Comparison of ENCODE assay signal across 21 mouse cellular contexts in genomic region chrX:42014502-42014901, GRCm38 (mm10). TPM values are rescaled to one million over a fixed set of nuclear protein-coding genes. Genes with fewer than 3 reads are reported as not detected.
DNase-seq lines count a peak whose midpoint lies in the region; ATAC-seq and TF ChIP-seq lines count a peak whose summit lies in the region.
"Had no signal": no experiment of that assay in that cellular context is flagged by ENCODE, and none has a peak within 500 bp of the region (broad histone marks: within the 10 kb centered on the region; RNA-seq: fewer than 3 reads in every experiment).

No protein-coding gene starts in this region.

- peak overlapping the region; percentile 83 for H3K27ac ChIP-seq in liver, embryonic 13.5 days
- no peak overlapping the region for H3K27ac ChIP-seq in liver, embryonic 11.5 days (ENCODE audit: low read depth, low read length)
- peak overlapping the region; percentile 60 for H3K27ac ChIP-seq in liver, embryonic 14.5 days
- H3K27ac ChIP-seq in midbrain, embryonic 16.5 days (ENCODE audit: low read length) = no peak overlapping the region
- no peak overlapping the region for H3K27ac ChIP-seq in stomach, postnatal 0 days (replicated peaks)
- no peak overlapping the region for H3K27ac ChIP-seq in intestine, embryonic 15.5 days
- H3K27ac ChIP-seq: embryonic facial prominence, embryonic 12.5 days; forebrain, embryonic 13.5 days; heart, adult 2 months; heart, embryonic 13.5 days; hindbrain, embryonic 15.5 days had no signal

- H3K36me3 ChIP-seq in liver, embryonic 13.5 days = no peaks in the 10 kb centered on the region
- H3K36me3 ChIP-seq in liver, embryonic 11.5 days (ENCODE audit: control insufficient read depth, insufficient read depth, low read length) = no peaks in the 10 kb centered on the region
- H3K36me3 ChIP-seq in liver, embryonic 14.5 days (replicated peaks; ENCODE audit: control insufficient read depth, insufficient read depth, low read depth) = no peaks in the 10 kb centered on the region
- no peaks in the 10 kb centered on the region for H3K36me3 ChIP-seq in midbrain, embryonic 16.5 days (ENCODE audit: control insufficient read depth, insufficient read depth, low read length)
- H3K36me3 ChIP-seq in stomach, postnatal 0 days (ENCODE audit: control insufficient read depth, insufficient read depth, low read length) = no peaks in the 10 kb centered on the region
- no peaks in the 10 kb centered on the region for H3K36me3 ChIP-seq in intestine, embryonic 15.5 days
- H3K36me3 ChIP-seq: embryonic facial prominence, embryonic 12.5 days; heart, embryonic 13.5 days; hindbrain, embryonic 15.5 days had no signal

- no peaks in the 10 kb centered on the region for H3K27me3 ChIP-seq in liver, embryonic 13.5 days
- H3K27me3 ChIP-seq in liver, embryonic 11.5 days (replicated peaks; ENCODE audit: control insufficient read depth, insufficient read depth, low read length) = no peaks in the 10 kb centered on the region
- H3K27me3 ChIP-seq in liver, embryonic 14.5 days (ENCODE audit: control insufficient read depth, insufficient read depth, low read length) = no peaks in the 10 kb centered on the region
- H3K27me3 ChIP-seq in midbrain, embryonic 16.5 days (ENCODE audit: control insufficient read depth, insufficient read depth, low read depth, low read length) = no peaks in the 10 kb centered on the region
- no peaks in the 10 kb centered on the region for H3K27me3 ChIP-seq in stomach, postnatal 0 days (ENCODE audit: control insufficient read depth, insufficient read depth, low read length)
- H3K27me3 ChIP-seq in intestine, embryonic 15.5 days (replicated peaks) = no peaks in the 10 kb centered on the region
- H3K27me3 ChIP-seq: CH12.LX; embryonic facial prominence, embryonic 12.5 days; forebrain, embryonic 13.5 days; heart, embryonic 13.5 days; hindbrain, embryonic 15.5 days had no signal

- no peaks in the 10 kb centered on the region for H3K9me3 ChIP-seq in liver, embryonic 13.5 days (replicated peaks)
- no peaks in the 10 kb centered on the region for H3K9me3 ChIP-seq in liver, embryonic 11.5 days (ENCODE audit: control insufficient read depth, low read length)
- H3K9me3 ChIP-seq in liver, embryonic 14.5 days (ENCODE audit: control insufficient read depth, low read length) = no peaks in the 10 kb centered on the region
- H3K9me3 ChIP-seq in midbrain, embryonic 16.5 days (replicated peaks; ENCODE audit: control insufficient read depth, low read length, poor library complexity, severe bottlenecking) = no peaks in the 10 kb centered on the region
- H3K9me3 ChIP-seq in stomach, postnatal 0 days (ENCODE audit: control insufficient read depth, low read length) = no peaks in the 10 kb centered on the region
- no peaks in the 10 kb centered on the region for H3K9me3 ChIP-seq in intestine, embryonic 15.5 days
- H3K9me3 ChIP-seq: embryonic facial prominence, embryonic 12.5 days; forebrain, embryonic 13.5 days; heart, embryonic 13.5 days; hindbrain, embryonic 15.5 days had no signal

- no peak for ATAC-seq in liver, embryonic 13.5 days (ENCODE audit: low read depth)
- no peak for ATAC-seq in liver, embryonic 11.5 days (replicated peaks; ENCODE audit: low FRiP score)
- no peak for ATAC-seq in liver, embryonic 14.5 days (ENCODE audit: insufficient read depth)
- ATAC-seq in megakaryocyte-erythroid progenitor cell, adult 5-6 weeks (replicated peaks; ENCODE audit: low FRiP score, low TSS enrichment, poor library complexity, severe bottlenecking) = 0 out of 2 replicates have a peak, but pooled peaks have one; percentile 20
- ATAC-seq in midbrain, embryonic 16.5 days = no peak
- ATAC-seq in stomach, postnatal 0 days (ENCODE audit: low FRiP score, low TSS enrichment) = no peak
- ATAC-seq in intestine, embryonic 15.5 days = no peak
- ATAC-seq: forebrain, embryonic 13.5 days; forebrain, postnatal 0 days had no signal

- no peak for DNase-seq in liver, embryonic 13.5 days
- no peak for DNase-seq in liver, embryonic 11.5 days (ENCODE audit: low spot score)
- peak; percentile 39 for DNase-seq in R1 (ENCODE audit: low read depth, low spot score)
- DNase-seq in liver, embryonic 14.5 days (ENCODE audit: low read depth in 3 of 3, low spot score in 3 of 3) = no peak
- no peak for DNase-seq in stomach, postnatal 0 days (ENCODE audit: low spot score)
- DNase-seq: adrenal gland, postnatal 10 days; cerebellum, adult 11 months; cerebellum, adult 8-10 months; cerebellum, postnatal 25 days; forebrain, postnatal 0 days; gastrocnemius, postnatal 14 days; heart, adult 2 months; heart, postnatal 36 days had no signal

- TF ChIP-seq CTCF in liver, embryonic 14.5 days (IDR thresholded peaks at IDR 0.05; ENCODE audit: low read depth) = no peak
- no peak for TF ChIP-seq CTCF in stomach, postnatal 0 days (IDR thresholded peaks at IDR 0.05; ENCODE audit: low read depth)

- TF ChIP-seq EP300 in liver, embryonic 14.5 days (IDR thresholded peaks at IDR 0.05; ENCODE audit: low read depth) = no peak
- TF ChIP-seq EP300 in stomach, postnatal 0 days (optimal IDR thresholded peaks at IDR 0.05) = no peak

- WGBS in liver, embryonic 13.5 days (ENCODE audit: insufficient replicate concordance) = 51% methylated on average over 3 of the region's 3 CpGs
- 61% methylated on average over 3 of the region's 3 CpGs for WGBS in liver, embryonic 11.5 days
- WGBS in liver, embryonic 14.5 days (ENCODE audit: insufficient replicate concordance) = 53% methylated on average over 3 of the region's 3 CpGs
- WGBS in midbrain, embryonic 16.5 days = 94% methylated on average over 3 of the region's 3 CpGs
- WGBS in stomach, postnatal 0 days = 82% methylated on average over 3 of the region's 3 CpGs
- WGBS in intestine, embryonic 15.5 days = 81% methylated on average over 3 of the region's 3 CpGs

- peaks cover 57% of the 10 kb centered on the region for H3K4me1 ChIP-seq in liver, embryonic 13.5 days (replicated peaks)
- H3K4me1 ChIP-seq in liver, embryonic 11.5 days (replicated peaks; ENCODE audit: control insufficient read depth, insufficient read depth, low read length) = peaks cover 11% of the 10 kb centered on the region; the same call in 1 of the 2 replicates
- peaks cover 33 to 51% of the 10 kb centered on the region in 2 experiments for H3K4me1 ChIP-seq in liver, embryonic 14.5 days (replicated peaks; ENCODE audit: control insufficient read depth in 2 of 2, insufficient read depth in 2 of 2, low read length in 1 of 2)
- H3K4me1 ChIP-seq in midbrain, embryonic 16.5 days (ENCODE audit: control insufficient read depth, insufficient read depth, low read length) = no peaks in the 10 kb centered on the region
- H3K4me1 ChIP-seq in stomach, postnatal 0 days (replicated peaks; ENCODE audit: control insufficient read depth, insufficient read depth) = no peaks in the 10 kb centered on the region
- H3K4me1 ChIP-seq in intestine, embryonic 15.5 days (replicated peaks) = no peaks in the 10 kb centered on the region
- H3K4me1 ChIP-seq: embryonic facial prominence, embryonic 12.5 days; forebrain, embryonic 13.5 days; heart, embryonic 13.5 days; hindbrain, embryonic 15.5 days had no signal

- no peak overlapping the region for H3K4me3 ChIP-seq in liver, embryonic 13.5 days (replicated peaks)
- no peak overlapping the region for H3K4me3 ChIP-seq in liver, embryonic 11.5 days (ENCODE audit: low read depth, low read length)
- no peak overlapping the region for H3K4me3 ChIP-seq in liver, embryonic 14.5 days (ENCODE audit: insufficient read depth in 1 of 2, low read depth in 2 of 2, low read length in 2 of 2)
- no peak overlapping the region for H3K4me3 ChIP-seq in midbrain, embryonic 16.5 days (ENCODE audit: low read depth, low read length)
- H3K4me3 ChIP-seq in stomach, postnatal 0 days (ENCODE audit: low read depth, low read length) = no peak overlapping the region
- H3K4me3 ChIP-seq in intestine, embryonic 15.5 days (replicated peaks) = no peak overlapping the region
- H3K4me3 ChIP-seq: embryonic facial prominence, embryonic 12.5 days; forebrain, embryonic 13.5 days; heart, adult 2 months; heart, embryonic 13.5 days; hindbrain, embryonic 15.5 days had no signal

- H3K9ac ChIP-seq in liver, embryonic 13.5 days = no peak overlapping the region
- H3K9ac ChIP-seq in liver, embryonic 11.5 days (ENCODE audit: low read depth, low read length) = no peak overlapping the region
- H3K9ac ChIP-seq in liver, embryonic 14.5 days (replicated peaks) = no peak overlapping the region; the same call in 1 of the 2 replicates
- no peak overlapping the region for H3K9ac ChIP-seq in midbrain, embryonic 16.5 days (ENCODE audit: low read depth, low read length)
- H3K9ac ChIP-seq in stomach, postnatal 0 days (ENCODE audit: low read length) = no peak overlapping the region
- no peak overlapping the region for H3K9ac ChIP-seq in intestine, embryonic 15.5 days
- H3K9ac ChIP-seq: embryonic facial prominence, embryonic 12.5 days; forebrain, embryonic 13.5 days; forebrain, postnatal 0 days; heart, embryonic 13.5 days; hindbrain, embryonic 15.5 days had no signal

- H3K4me2 ChIP-seq in liver, embryonic 13.5 days = no peak overlapping the region
- no peak overlapping the region for H3K4me2 ChIP-seq in liver, embryonic 11.5 days
- H3K4me2 ChIP-seq in liver, embryonic 14.5 days (ENCODE audit: low read depth) = no peak overlapping the region
- no peak overlapping the region for H3K4me2 ChIP-seq in midbrain, embryonic 16.5 days (ENCODE audit: low read length)
- H3K4me2 ChIP-seq in stomach, postnatal 0 days (replicated peaks; ENCODE audit: low read depth) = no peak overlapping the region
- no peak overlapping the region for H3K4me2 ChIP-seq in intestine, embryonic 15.5 days (replicated peaks)
- H3K4me2 ChIP-seq: embryonic facial prominence, embryonic 12.5 days; forebrain, embryonic 13.5 days; heart, embryonic 13.5 days; hindbrain, embryonic 15.5 days had no signal

RNA-seq across cellular contexts. Expression of gene Xiap, which starts 45.0 kb away (rescaled TPM):
- polyA plus RNA-seq in liver, embryonic 13.5 days (2015; fragmentation: Nextera tagmentation; extraction: Ambion mirVana) = 5.0 and 5.8 TPM in 2 replicates
- 12.9 and 14.1 TPM in 2 replicates for polyA plus RNA-seq in liver, embryonic 11.5 days (2014; fragmentation: Nextera tagmentation; extraction: Ambion mirVana)
- 7.4 and 10.9 TPM in 2 replicates for polyA plus RNA-seq in liver, embryonic 14.5 days (2012; rRNA removed)
- 5.9 and 6.8 TPM in 2 replicates for polyA plus RNA-seq in liver, embryonic 14.5 days (2014; fragmentation: Nextera tagmentation; extraction: Ambion mirVana)
- 25.4 and 30.4 TPM in 2 replicates for total RNA-seq in megakaryocyte-erythroid progenitor cell, adult 5-6 weeks (2014; fragmentation: Nextera tagmentation)
- 31.5 and 35.6 TPM in 2 replicates for total RNA-seq in megakaryocyte-erythroid progenitor cell, adult 5-6 weeks (2017)
- 10.3 and 10.8 TPM in 2 replicates for polyA plus RNA-seq in midbrain, embryonic 16.5 days (2015; fragmentation: Nextera tagmentation; extraction: Ambion mirVana)
- 7.5 and 7.6 TPM in 2 replicates for polyA plus RNA-seq in stomach, postnatal 0 days (2015; fragmentation: Nextera tagmentation; extraction: Ambion mirVana)
- 12.1 and 13.3 TPM in 2 replicates for polyA plus RNA-seq in intestine, embryonic 15.5 days (2015; fragmentation: Nextera tagmentation; extraction: Ambion mirVana)

Comparison
In these comparisons a context has a peak if more than half of its experiments do, and no peak if none do; other contexts are left out.
1. H3K27ac ChIP-seq: peak in liver, embryonic 13.5 days (single experiment) and liver, embryonic 14.5 days (single experiment); none in liver, embryonic 11.5 days (single experiment), midbrain, embryonic 16.5 days (single experiment), stomach, postnatal 0 days (single experiment) and intestine, embryonic 15.5 days (single experiment).